Mouse (Mus musculus) forebrain, embryonic 15.5 days (tissue): ENCODE results near the gene Fam114a2. TPM values are rescaled to one million over a fixed set of nuclear protein-coding genes. Genes with fewer than 3 reads are reported as not detected.
A peak's percentile ranks its signal among the peaks of the same experiment; 100 is the strongest.

Source experiments
- ATAC-seq: fragments of 200-750 bp; cut with Nextera tagmentation; replicated peaks from 2 replicates; pipeline ENCODE4 v1.8.0; 2017; ENCODE audit warnings: mild to moderate bottlenecking, moderate TSS enrichment, moderate library complexity
- H3K27ac ChIP-seq: fragments of 300-500 bp; sonication (generic); replicated peaks from 2 replicates; pipeline ENCODE4 v1.5.1; 2015; ENCODE audit warnings: mild to moderate bottlenecking, inconsistent platforms
- H3K27me3 ChIP-seq: fragments of 300-500 bp; sonication (generic); 2 replicates; pipeline ENCODE4 v1.6.1; 2015; ENCODE audit warnings: inconsistent platforms
- H3K36me3 ChIP-seq: fragments of 300-500 bp; sonication (generic); 2 replicates; pipeline ENCODE4 v1.6.1; 2015; ENCODE audit warnings: mild to moderate bottlenecking, inconsistent platforms
- H3K4me1 ChIP-seq: fragments of 300-500 bp; sonication (generic); 2 replicates; pipeline ENCODE4 v1.6.1; 2015; ENCODE audit warnings: inconsistent platforms
- H3K4me2 ChIP-seq: fragments of 300-500 bp; sonication (generic); replicated peaks from 2 replicates; pipeline ENCODE4 v1.6.1; 2015; ENCODE audit warnings: mild to moderate bottlenecking, inconsistent platforms
- H3K4me3 ChIP-seq: fragments of 300-500 bp; sonication (generic); 2 replicates; pipeline ENCODE4 v1.5.1; 2015; ENCODE audit warnings: mild to moderate bottlenecking, inconsistent platforms
- H3K9ac ChIP-seq: fragments of 300-500 bp; sonication (generic); replicated peaks from 2 replicates; pipeline ENCODE4 v1.6.1; 2015; ENCODE audit warnings: mild to moderate bottlenecking, inconsistent platforms
- H3K9me3 ChIP-seq: fragments of 300-500 bp; sonication (generic); 2 replicates; pipeline ENCODE4 v1.6.1; 2016; ENCODE audit warnings: inconsistent platforms
- WGBS: fragments of 180-500 bp; shearing (Covaris S2); methylation state at CpG from one replicate; pipeline ENCODE4 v1.1.7; 2015; ENCODE audit warnings: mixed read lengths; 5-methylcytosine and 5-hydroxymethylcytosine counted together
- polyA plus RNA-seq: library from polyadenylated mRNA; unstranded; fragments of >200 nt; fragmentation: Nextera tagmentation; extraction: Ambion mirVana; gene quantifications from 2 replicates; pipeline ENCODE4 v1.2.1, GENCODE M21; 2015

Fam114a2 gene
- polyA plus RNA-seq, 1 experiment from 2014 or later, result 107 TPM

GRCm38 (mm10) chr11:57535912-57536311, 17.5 kb upstream of the Fam114a2 start:
- peaks cover 43% of the 10 kb centered on the region for H3K4me1 ChIP-seq
- H3K9me3 ChIP-seq, result no peaks in the 10 kb centered on the region
- H3K9ac ChIP-seq, result no peak overlapping the region
- H3K4me3 ChIP-seq, result no peak overlapping the region
- no peaks in the 10 kb centered on the region for H3K27me3 ChIP-seq
- peak overlapping the region; percentile 34 for H3K27ac ChIP-seq
- WGBS, result 68% methylated on average over 5 of the region's 5 CpGs
- 0 out of 2 replicates have a peak, but pooled peaks have one; percentile 36 for ATAC-seq
- H3K36me3 ChIP-seq, result 0 out of 2 replicates have a peak, but pooled peaks cover 3% of the 10 kb centered on the region
- no peak overlapping the region for H3K4me2 ChIP-seq

- Histone ChIP-seq H3K4me2 (no peak overlapping the region), H3K9me3 (no peaks in the 10 kb centered on the region), H3K4me1 (peaks cover 40% of the 10 kb centered on the region), H3K4me3 (no peak overlapping the region), H3K27ac (peak overlapping the region; percentile 89), H3K27me3 (no peaks in the 10 kb centered on the region), H3K9ac (no peak overlapping the region), H3K36me3 (peaks cover 23% of the 10 kb centered on the region; the same call in 1 of the 2 replicates)
- ATAC-seq, result no peak
- 91% methylated on average over 4 of the region's 4 CpGs for WGBS
Measured at GRCm38 (mm10) chr11:57532306-57532705, 13.9 kb upstream of the Fam114a2 start.

DNA sequence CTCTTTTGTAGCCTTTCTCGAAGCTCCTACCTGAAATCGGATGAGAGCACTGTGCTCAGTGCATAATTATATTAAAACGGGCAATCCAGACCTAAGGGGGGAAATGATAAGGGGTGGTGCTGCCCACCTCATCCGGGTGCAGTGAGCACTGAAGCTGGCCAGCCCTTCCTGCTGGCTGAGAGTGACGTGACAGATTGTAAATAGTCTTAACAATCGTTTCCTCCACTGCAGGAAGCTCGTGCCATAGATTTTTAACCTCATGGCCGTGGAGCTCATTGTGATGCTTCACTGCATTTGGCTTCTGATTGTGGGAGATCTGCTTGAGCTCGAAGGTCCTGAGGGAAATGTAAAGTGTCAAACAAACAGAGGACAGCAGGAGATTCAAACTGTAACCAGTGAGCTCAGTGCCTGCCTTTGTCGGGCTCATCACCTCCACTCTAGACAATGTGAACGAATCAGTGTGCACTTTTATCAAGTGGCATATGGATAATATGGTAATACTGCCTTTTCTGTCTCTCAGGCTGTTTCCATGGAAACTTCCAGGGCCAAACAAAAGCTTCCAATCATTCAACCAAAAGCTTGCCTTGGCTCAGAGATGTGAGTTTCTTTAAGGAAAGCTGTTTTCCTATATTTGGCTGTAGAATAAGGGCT, 13.0 kb upstream of the Fam114a2 start:
- Histone ChIP-seq H3K36me3 (peaks cover 23% of the 10 kb centered on the region; the same call in 1 of the 2 replicates), H3K4me2 (no peak overlapping the region), H3K9me3 (no peaks in the 10 kb centered on the region), H3K27ac (peak overlapping the region; percentile 89), H3K4me1 (peaks cover 40% of the 10 kb centered on the region), H3K27me3 (no peaks in the 10 kb centered on the region), H3K9ac (0 out of 2 replicates have a peak overlapping the region, but pooled peaks have one; percentile 6), H3K4me3 (no peak overlapping the region)
- ATAC-seq, result peak; percentile 87
- WGBS, result 15% methylated on average over 11 of the region's 11 CpGs

DNA sequence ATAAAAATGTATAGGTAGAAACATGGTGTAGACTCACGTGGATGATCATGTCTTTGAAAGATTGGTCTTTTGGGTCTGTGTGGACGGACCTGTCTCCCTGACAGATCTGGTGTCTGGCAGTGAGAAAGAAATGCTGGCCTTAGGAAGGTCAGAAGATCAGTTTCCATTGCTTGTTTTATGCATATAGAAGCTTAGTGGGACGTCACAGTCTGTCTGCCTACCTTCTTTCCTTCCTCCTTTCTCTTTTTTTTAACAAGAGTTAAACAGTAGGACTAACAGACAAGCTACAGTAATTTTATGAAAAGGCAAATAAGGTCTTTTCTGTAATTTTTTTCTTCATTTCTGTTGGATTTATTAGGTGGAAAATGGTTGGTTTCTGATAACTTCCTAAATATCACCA, 10.7 kb upstream of the Fam114a2 start:
- no peaks in the 10 kb centered on the region for H3K27me3 ChIP-seq
- H3K9ac ChIP-seq, result no peak overlapping the region
- H3K36me3 ChIP-seq, result peaks cover 23% of the 10 kb centered on the region; the same call in 1 of the 2 replicates
- no peak overlapping the region for H3K27ac ChIP-seq
- H3K4me1 ChIP-seq, result peaks cover 32% of the 10 kb centered on the region
- no peaks in the 10 kb centered on the region for H3K9me3 ChIP-seq
- no peak overlapping the region for H3K4me2 ChIP-seq
- ATAC-seq, result no peak
- no peak overlapping the region for H3K4me3 ChIP-seq
- 95% methylated on average over 3 of the region's 3 CpGs for WGBS

DNA sequence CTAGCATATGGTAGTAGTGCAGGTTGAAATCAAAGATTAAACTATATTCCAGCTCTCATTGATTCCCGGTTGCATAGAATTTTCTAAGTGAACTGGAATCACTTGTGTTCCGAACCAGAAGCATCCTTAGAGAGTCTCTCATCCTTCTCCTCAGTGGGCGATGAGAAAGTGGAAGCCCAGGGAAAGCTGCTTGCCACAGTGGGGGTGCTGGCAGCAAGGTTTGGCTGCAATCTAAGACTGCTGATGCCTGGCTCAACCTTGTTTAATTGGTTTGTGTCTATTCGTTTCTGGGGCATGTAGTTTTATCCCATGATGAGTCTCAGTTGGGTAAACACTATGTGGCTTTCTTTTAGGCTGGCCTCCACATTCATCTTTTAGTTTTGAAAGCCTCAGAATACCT, 9.1 kb upstream of the Fam114a2 start:
- no peak overlapping the region for H3K4me3 ChIP-seq
- ATAC-seq, result no peak
- H3K4me1 ChIP-seq, result peaks cover 43% of the 10 kb centered on the region
- no peak overlapping the region for H3K4me2 ChIP-seq
- peaks cover 23% of the 10 kb centered on the region; the same call in 1 of the 2 replicates for H3K36me3 ChIP-seq
- no peaks in the 10 kb centered on the region for H3K27me3 ChIP-seq
- H3K9me3 ChIP-seq, result no peaks in the 10 kb centered on the region
- H3K9ac ChIP-seq, result no peak overlapping the region
- no peak overlapping the region for H3K27ac ChIP-seq
- WGBS, result 69% methylated on average over 4 of the region's 4 CpGs

DNA sequence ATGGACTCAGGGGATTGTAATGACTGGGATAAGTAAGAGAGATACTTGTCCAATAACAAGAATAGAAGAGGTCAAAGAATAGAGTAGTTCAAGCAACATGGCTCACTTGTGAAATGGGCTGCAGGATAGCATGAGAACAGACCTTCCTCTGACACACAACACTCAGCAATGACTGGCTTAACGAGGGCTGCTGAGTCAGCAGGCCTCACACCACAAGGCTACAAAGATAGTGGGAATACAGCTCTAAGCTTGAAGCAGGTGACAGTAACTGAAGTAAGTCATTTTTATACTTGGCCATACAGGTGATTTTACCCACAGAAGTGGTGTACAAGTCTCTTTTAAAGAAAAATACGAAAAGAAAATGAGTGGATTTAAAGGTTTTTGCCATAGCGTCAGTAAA, 7.5 kb upstream of the Fam114a2 start:
- no peaks in the 10 kb centered on the region for H3K27me3 ChIP-seq
- no peak overlapping the region for H3K4me2 ChIP-seq
- peaks cover 23% of the 10 kb centered on the region; the same call in 1 of the 2 replicates for H3K36me3 ChIP-seq
- no peak overlapping the region for H3K4me3 ChIP-seq
- H3K27ac ChIP-seq, result no peak overlapping the region
- H3K9me3 ChIP-seq, result no peaks in the 10 kb centered on the region
- no peak for ATAC-seq
- WGBS, result 83% methylated on average over 3 of the region's 3 CpGs
- H3K9ac ChIP-seq, result no peak overlapping the region
- peaks cover 41% of the 10 kb centered on the region for H3K4me1 ChIP-seq

DNA sequence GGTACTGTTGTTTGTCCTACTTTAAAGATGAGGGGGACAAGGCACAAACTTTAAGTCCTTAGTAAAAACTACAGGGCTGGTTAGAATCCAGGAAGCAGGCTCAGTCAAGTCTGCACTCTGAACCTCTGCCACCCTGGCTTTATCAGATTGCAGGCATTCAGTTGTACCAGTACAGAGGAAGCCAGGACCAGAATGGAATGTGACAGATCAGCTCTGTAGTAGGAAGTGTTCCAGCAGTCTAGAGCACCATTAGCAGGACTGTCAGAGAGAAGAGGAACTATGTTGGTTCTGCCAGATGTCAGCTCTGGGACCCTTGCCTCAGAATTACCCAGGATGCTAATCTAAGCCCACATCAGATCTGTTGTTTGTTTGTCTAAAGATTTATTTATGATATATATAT, 6.2 kb upstream of the Fam114a2 start:
- Histone ChIP-seq H3K36me3 (peaks cover 18% of the 10 kb centered on the region; the same call in 1 of the 2 replicates), H3K27ac (no peak overlapping the region), H3K4me1 (peaks cover 48% of the 10 kb centered on the region), H3K4me3 (no peak overlapping the region), H3K4me2 (no peak overlapping the region), H3K9ac (no peak overlapping the region), H3K9me3 (no peaks in the 10 kb centered on the region), H3K27me3 (no peaks in the 10 kb centered on the region)
- ATAC-seq, result no peak

GRCm38 (mm10) chr11:57523418-57523817, 5.0 kb upstream of the Fam114a2 start:
- WGBS, result 79% methylated on average over 3 of the region's 3 CpGs
- H3K36me3 ChIP-seq, result peaks cover 9% of the 10 kb centered on the region; the same call in 1 of the 2 replicates
- H3K9me3 ChIP-seq, result no peaks in the 10 kb centered on the region
- no peak for ATAC-seq
- H3K9ac ChIP-seq, result no peak overlapping the region
- no peaks in the 10 kb centered on the region for H3K27me3 ChIP-seq
- H3K4me3 ChIP-seq, result no peak overlapping the region
- no peak overlapping the region for H3K27ac ChIP-seq
- H3K4me2 ChIP-seq, result no peak overlapping the region
- H3K4me1 ChIP-seq, result peaks cover 55% of the 10 kb centered on the region

DNA sequence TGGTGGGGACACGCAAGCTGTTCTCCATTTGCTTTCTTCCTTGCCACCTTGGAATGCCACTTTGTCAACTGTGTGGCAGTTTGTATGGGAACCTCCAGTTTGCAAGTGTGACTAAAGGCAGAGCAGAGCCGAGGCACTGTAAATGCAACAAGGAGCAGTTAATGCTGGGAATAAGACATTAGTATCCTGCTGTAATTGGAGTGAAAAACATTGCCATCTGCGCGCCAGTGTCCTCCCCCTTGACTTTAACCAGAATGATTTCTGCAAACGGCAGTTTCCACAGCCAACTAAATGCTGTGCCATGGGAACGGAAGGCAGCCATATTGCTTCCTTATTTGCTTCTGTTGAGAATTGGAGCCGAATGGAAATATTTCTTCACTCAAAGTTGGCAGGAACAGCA, 3.6 kb upstream of the Fam114a2 start:
- Histone ChIP-seq H3K4me2 (no peak overlapping the region), H3K27me3 (no peaks in the 10 kb centered on the region), H3K9ac (no peak overlapping the region), H3K4me1 (peaks cover 60% of the 10 kb centered on the region), H3K36me3 (peaks cover 6% of the 10 kb centered on the region; the same call in 1 of the 2 replicates), H3K4me3 (no peak overlapping the region), H3K9me3 (no peaks in the 10 kb centered on the region), H3K27ac (peak overlapping the region; percentile 24)
- ATAC-seq, result peak; percentile 75
- WGBS, result 73% methylated on average over 7 of the region's 7 CpGs

DNA sequence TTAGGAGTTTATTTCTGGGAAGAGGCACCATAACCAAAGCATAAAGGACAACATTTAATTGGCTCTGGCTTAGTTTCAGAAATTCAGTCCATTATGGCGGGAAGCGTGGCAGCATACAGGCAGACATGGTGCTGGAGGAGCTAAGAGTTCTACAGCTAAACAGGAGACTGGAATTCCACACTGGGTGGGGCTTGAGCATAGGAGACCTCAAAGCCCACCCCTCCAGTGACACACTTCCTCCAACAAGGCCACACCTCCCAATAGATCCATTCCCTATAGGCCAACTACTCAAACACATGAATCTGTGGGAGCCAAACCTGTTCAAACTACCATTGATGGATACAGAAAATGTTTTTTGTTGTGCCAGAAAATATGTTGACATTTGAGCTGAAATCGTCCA, 2.8 kb upstream of the Fam114a2 start:
- H3K9ac ChIP-seq, result no peak overlapping the region
- no peak overlapping the region; the same call in 1 of the 2 replicates for H3K4me2 ChIP-seq
- no peak for ATAC-seq
- no peaks in the 10 kb centered on the region for H3K9me3 ChIP-seq
- H3K4me3 ChIP-seq, result no peak overlapping the region
- peaks cover 6% of the 10 kb centered on the region; the same call in 1 of the 2 replicates for H3K36me3 ChIP-seq
- H3K4me1 ChIP-seq, result peaks cover 67% of the 10 kb centered on the region
- H3K27me3 ChIP-seq, result no peaks in the 10 kb centered on the region
- 70% methylated on average over 3 of the region's 3 CpGs for whole genome bisulfite sequencing
- peak overlapping the region; percentile 24; the same call in 1 of the 2 replicates for H3K27ac ChIP-seq

DNA sequence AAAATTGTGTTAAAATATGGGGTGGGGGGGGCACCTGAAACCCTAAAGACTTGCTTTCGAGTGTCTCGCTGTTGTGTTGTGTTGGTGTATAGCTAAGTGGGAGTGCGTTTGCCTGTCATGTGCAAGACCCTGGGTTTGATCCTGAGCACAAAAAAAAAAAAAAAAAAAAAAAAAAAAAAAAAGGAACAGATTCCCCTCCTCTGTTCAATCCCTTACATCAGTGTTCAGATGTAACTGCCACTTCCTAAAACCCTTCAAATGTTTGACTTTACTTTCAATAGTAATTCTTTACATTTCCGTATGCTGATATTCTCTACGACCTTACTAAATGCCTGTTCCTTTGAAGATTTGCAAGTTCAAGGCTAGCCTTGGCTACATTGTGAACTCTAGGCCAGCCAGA, 887 bp upstream of the Fam114a2 start:
- H3K9ac ChIP-seq, result peak overlapping the region; percentile 79
- peaks cover 6% of the 10 kb centered on the region; the same call in 1 of the 2 replicates for H3K36me3 ChIP-seq
- peak overlapping the region; percentile 58 for H3K4me2 ChIP-seq
- H3K4me1 ChIP-seq, result peaks cover 68% of the 10 kb centered on the region
- peak overlapping the region; percentile 97 for H3K4me3 ChIP-seq
- ATAC-seq, result no peak
- no peak overlapping the region for H3K27ac ChIP-seq
- H3K9me3 ChIP-seq, result no peaks in the 10 kb centered on the region
- no peaks in the 10 kb centered on the region for H3K27me3 ChIP-seq
- 72% methylated on average over 5 of the region's 5 CpGs for WGBS

DNA sequence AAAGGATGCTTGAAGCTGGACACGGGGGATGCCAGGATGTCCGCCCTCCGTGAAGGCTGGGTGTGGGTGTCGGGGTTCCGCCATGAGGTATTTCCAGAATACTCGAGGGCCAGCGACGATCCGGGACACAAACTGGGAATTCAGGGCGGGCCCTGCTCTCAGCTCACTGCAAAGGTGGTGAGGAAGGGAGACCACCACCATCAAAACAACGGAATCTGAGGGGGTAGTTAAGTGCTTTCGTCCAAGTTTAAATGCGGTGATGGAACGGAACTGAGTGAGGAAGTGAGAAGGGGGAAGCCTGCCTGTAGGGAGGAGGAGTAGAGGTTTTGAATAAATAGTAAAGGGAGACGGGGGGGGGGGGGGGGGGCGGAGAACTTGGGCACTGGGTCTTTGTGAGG, 333 bp upstream of the Fam114a2 start:
- H3K36me3 ChIP-seq, result peaks cover 6% of the 10 kb centered on the region; the same call in 1 of the 2 replicates
- H3K27ac ChIP-seq, result peak overlapping the region; percentile 80
- no peaks in the 10 kb centered on the region for H3K27me3 ChIP-seq
- H3K9me3 ChIP-seq, result no peaks in the 10 kb centered on the region
- H3K9ac ChIP-seq, result peak overlapping the region; percentile 79
- peak overlapping the region; percentile 58 for H3K4me2 ChIP-seq
- WGBS, result 1% methylated on average over 16 of the region's 16 CpGs
- H3K4me1 ChIP-seq, result peaks cover 64% of the 10 kb centered on the region
- peak overlapping the region; percentile 97 for H3K4me3 ChIP-seq
- peak; percentile 36 for ATAC-seq
